Mouse (Mus musculus) embryonic facial prominence, embryonic 13.5 days (tissue): ENCODE data around the gene Gm12248. TPM values are rescaled to one million over a fixed set of nuclear protein-coding genes. Genes with fewer than 3 reads are reported as not detected.
A peak's percentile ranks its signal among the peaks of the same experiment; 100 is the strongest.

Experiments
- ATAC-seq: fragments of 200-750 bp; cut with Nextera tagmentation; 2 replicates; pipeline ENCODE4 v1.8.0; 2017; ENCODE audit warnings: low read depth; ENCODE audit not compliant: insufficient number of reproducible peaks, insufficient read depth, low FRiP score, low TSS enrichment
- H3K27ac ChIP-seq: fragments of 300-500 bp; sonication (generic); 2 replicates; pipeline ENCODE4 v1.5.1; 2015; ENCODE audit warnings: moderate library complexity, mild to moderate bottlenecking, inconsistent platforms
- H3K27me3 ChIP-seq: fragments of 300-500 bp; sonication (generic); 2 replicates; pipeline ENCODE4 v1.6.1; 2015; ENCODE audit warnings: mild to moderate bottlenecking, inconsistent platforms
- H3K36me3 ChIP-seq: fragments of 300-500 bp; sonication (generic); 2 replicates; pipeline ENCODE4 v1.6.1; 2015; ENCODE audit warnings: mild to moderate bottlenecking, inconsistent platforms
- H3K4me1 ChIP-seq: fragments of 300-500 bp; sonication (generic); 2 replicates; pipeline ENCODE4 v1.6.1; 2015; ENCODE audit warnings: inconsistent platforms
- H3K4me2 ChIP-seq: fragments of 300-500 bp; sonication (generic); 2 replicates; pipeline ENCODE4 v1.6.1; 2015; ENCODE audit warnings: moderate library complexity, mild to moderate bottlenecking, inconsistent platforms
- H3K4me3 ChIP-seq: fragments of 300-500 bp; sonication (generic); 2 replicates; pipeline ENCODE4 v1.5.1; 2015; ENCODE audit warnings: mild to moderate bottlenecking, inconsistent platforms
- H3K9ac ChIP-seq: fragments of 300-500 bp; sonication (generic); 2 replicates; pipeline ENCODE4 v1.6.1; 2015; ENCODE audit warnings: mild to moderate bottlenecking, inconsistent platforms
- H3K9me3 ChIP-seq: fragments of 300-500 bp; sonication (generic); 2 replicates; pipeline ENCODE4 v1.6.1; 2016; ENCODE audit warnings: inconsistent platforms
- WGBS: fragments of 180-500 bp; shearing (Covaris S2); methylation state at CpG from one replicate; pipeline ENCODE4 v1.1.7; 2015; ENCODE audit warnings: mixed read lengths; 5-methylcytosine and 5-hydroxymethylcytosine counted together
- polyA plus RNA-seq: library from polyadenylated mRNA; unstranded; fragments of >200 nt; fragmentation: Nextera tagmentation; extraction: Ambion mirVana; gene quantifications from 2 replicates; pipeline ENCODE4 v1.2.1, GENCODE M21; 2015

Gene Gm12248
- polyA plus RNA-seq, 1 experiment from 2014 or later, result not detected

- ATAC-seq, result no peak
- WGBS, result 91% methylated on average over 9 of the region's 9 CpGs
- no peaks in the 10 kb centered on the region for H3K4me1 ChIP-seq
Observed at GRCm38 (mm10) chr11:58121351-58121750, 28.4 kb upstream of the Gm12248 start.

GRCm38 (mm10) chr11:58120655-58121054 is 27.7 kb upstream of the Gm12248 start:
- no peak for ATAC-seq
- whole genome bisulfite sequencing, result 69% methylated on average over 3 of the region's 3 CpGs
- no peaks in the 10 kb centered on the region for H3K27me3 ChIP-seq
- H3K9ac ChIP-seq, result no peak overlapping the region
- no peak overlapping the region for H3K4me2 ChIP-seq
- H3K27ac ChIP-seq, result no peak overlapping the region
- peaks cover 95% of the 10 kb centered on the region for H3K36me3 ChIP-seq
- no peaks in the 10 kb centered on the region for H3K4me1 ChIP-seq
- no peak overlapping the region for H3K4me3 ChIP-seq
- H3K9me3 ChIP-seq, result no peaks in the 10 kb centered on the region

More at GRCm38 (mm10) chr11:58121351-58121750, 28.4 kb upstream of the Gm12248 start:
- no peak overlapping the region for H3K4me3 ChIP-seq
- no peak overlapping the region for H3K9ac ChIP-seq
- H3K9me3 ChIP-seq, result no peaks in the 10 kb centered on the region
- H3K36me3 ChIP-seq, result peaks cover 95% of the 10 kb centered on the region
- H3K27ac ChIP-seq, result no peak overlapping the region
- no peak overlapping the region for H3K4me2 ChIP-seq
- H3K27me3 ChIP-seq, result no peaks in the 10 kb centered on the region

- ATAC-seq, result no peak
- WGBS, result 92% methylated on average over 10 of the region's 10 CpGs
- H3K9ac ChIP-seq, result no peak overlapping the region
Observed at GRCm38 (mm10) chr11:58117044-58117652, 24.2 kb upstream of the Gm12248 start.

GRCm38 (mm10) chr11:58116560-58116959 is 23.6 kb upstream of the Gm12248 start:
- 85% methylated on average over 1 of the region's 1 CpGs for WGBS
- Histone ChIP-seq H3K4me2 (no peak overlapping the region), H3K27ac (no peak overlapping the region), H3K4me3 (no peak overlapping the region), H3K9ac (no peak overlapping the region), H3K36me3 (peaks cover 96% of the 10 kb centered on the region), H3K4me1 (no peaks in the 10 kb centered on the region), H3K27me3 (no peaks in the 10 kb centered on the region), H3K9me3 (no peaks in the 10 kb centered on the region)
- no peak for ATAC-seq

More at GRCm38 (mm10) chr11:58117044-58117652, 24.2 kb upstream of the Gm12248 start:
- Histone ChIP-seq H3K4me1 (no peaks in the 10 kb centered on the region), H3K27ac (no peak overlapping the region), H3K9me3 (no peaks in the 10 kb centered on the region), H3K4me2 (no peak overlapping the region), H3K36me3 (peaks cover 96% of the 10 kb centered on the region), H3K27me3 (no peaks in the 10 kb centered on the region), H3K4me3 (no peak overlapping the region)

DNA sequence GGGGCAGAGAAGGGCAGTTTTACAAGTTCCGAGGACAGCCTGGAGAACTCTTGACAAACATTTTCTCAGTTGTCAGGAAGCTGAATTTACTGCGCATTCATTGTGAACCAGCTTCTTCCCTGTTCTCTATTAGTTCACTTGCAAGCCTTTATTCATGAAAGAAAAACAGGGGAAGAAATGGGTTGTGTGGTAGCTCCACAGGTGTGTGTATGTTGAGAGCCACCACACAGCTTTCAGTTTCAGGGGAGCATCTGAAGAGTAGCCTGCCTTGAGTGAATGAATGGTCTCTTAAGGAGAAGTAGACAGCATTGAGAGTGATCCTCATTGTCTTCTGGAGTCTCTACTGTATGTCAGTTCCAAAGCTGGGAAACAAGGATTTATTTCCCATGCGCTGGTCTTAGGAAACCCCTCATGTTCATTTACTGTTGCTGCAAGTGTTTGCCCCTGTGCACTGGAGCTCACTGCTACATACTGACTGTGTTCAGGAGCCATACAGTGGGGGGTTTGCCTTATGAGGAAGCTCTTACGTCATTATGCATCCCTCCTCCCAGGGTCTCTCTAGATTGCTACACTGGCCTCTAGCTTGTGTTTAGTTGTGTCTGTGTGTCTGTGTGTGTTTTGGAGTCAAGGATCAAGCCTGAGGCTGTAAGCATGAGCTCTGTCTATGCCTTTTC is 14.9 kb upstream of the Gm12248 start:
- H3K9me3 ChIP-seq, result no peaks in the 10 kb centered on the region
- no peak overlapping the region for H3K4me3 ChIP-seq
- WGBS, result 86% methylated on average over 4 of the region's 4 CpGs
- no peak overlapping the region for H3K9ac ChIP-seq
- ATAC-seq, result no peak
- H3K4me2 ChIP-seq, result no peak overlapping the region
- H3K27me3 ChIP-seq, result no peaks in the 10 kb centered on the region
- peaks cover 23% of the 10 kb centered on the region for H3K4me1 ChIP-seq
- no peak overlapping the region for H3K27ac ChIP-seq
- peaks cover 33% of the 10 kb centered on the region for H3K36me3 ChIP-seq

- H3K4me1 ChIP-seq, result peaks cover 24% of the 10 kb centered on the region
- ATAC-seq, result no peak
- H3K4me2 ChIP-seq, result no peak overlapping the region
- no peak overlapping the region for H3K4me3 ChIP-seq
- H3K9ac ChIP-seq, result no peak overlapping the region
- H3K27ac ChIP-seq, result no peak overlapping the region
- WGBS, result 49% methylated on average over 3 of the region's 3 CpGs
- H3K9me3 ChIP-seq, result no peaks in the 10 kb centered on the region
- no peaks in the 10 kb centered on the region for H3K27me3 ChIP-seq
- H3K36me3 ChIP-seq, result peaks cover 26% of the 10 kb centered on the region
Observed at GRCm38 (mm10) chr11:58107009-58107408, 14.1 kb upstream of the Gm12248 start.

DNA sequence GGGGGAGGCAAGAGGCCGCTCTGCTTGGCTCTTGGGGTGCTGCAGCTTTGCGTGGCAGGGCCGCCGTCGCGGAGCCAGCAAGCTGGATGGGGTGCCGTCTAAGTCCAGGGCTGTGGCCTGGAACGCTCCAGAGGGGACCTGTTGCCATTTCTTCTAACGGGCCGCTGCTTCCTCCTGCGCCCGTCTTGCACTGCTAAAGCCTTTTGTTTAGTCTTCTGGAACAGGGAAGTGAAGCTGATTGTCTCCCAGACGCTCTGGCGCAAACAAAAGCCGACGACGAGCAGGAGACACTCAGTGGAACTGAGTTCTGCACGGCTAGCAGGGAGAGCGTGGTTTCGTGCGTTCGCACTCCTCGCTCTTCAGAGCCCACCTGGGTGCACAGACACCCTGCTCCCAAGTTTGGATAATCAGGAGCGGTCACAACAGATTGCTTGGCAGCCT is 11.4 kb upstream of the Gm12248 start:
- Histone ChIP-seq H3K9me3 (no peaks in the 10 kb centered on the region), H3K36me3 (no peaks in the 10 kb centered on the region; the same call in 1 of the 2 replicates), H3K27me3 (no peaks in the 10 kb centered on the region), H3K9ac (peak overlapping the region; percentile 96), H3K4me2 (peak overlapping the region; percentile 72), H3K4me3 (peak overlapping the region; percentile 96), H3K27ac (peak overlapping the region; percentile 87), H3K4me1 (peaks cover 24% of the 10 kb centered on the region)
- WGBS, result under 1% methylated on average over 24 of the region's 24 CpGs
- ATAC-seq, result peak; percentile 5; the same call in 1 of the 2 replicates

DNA sequence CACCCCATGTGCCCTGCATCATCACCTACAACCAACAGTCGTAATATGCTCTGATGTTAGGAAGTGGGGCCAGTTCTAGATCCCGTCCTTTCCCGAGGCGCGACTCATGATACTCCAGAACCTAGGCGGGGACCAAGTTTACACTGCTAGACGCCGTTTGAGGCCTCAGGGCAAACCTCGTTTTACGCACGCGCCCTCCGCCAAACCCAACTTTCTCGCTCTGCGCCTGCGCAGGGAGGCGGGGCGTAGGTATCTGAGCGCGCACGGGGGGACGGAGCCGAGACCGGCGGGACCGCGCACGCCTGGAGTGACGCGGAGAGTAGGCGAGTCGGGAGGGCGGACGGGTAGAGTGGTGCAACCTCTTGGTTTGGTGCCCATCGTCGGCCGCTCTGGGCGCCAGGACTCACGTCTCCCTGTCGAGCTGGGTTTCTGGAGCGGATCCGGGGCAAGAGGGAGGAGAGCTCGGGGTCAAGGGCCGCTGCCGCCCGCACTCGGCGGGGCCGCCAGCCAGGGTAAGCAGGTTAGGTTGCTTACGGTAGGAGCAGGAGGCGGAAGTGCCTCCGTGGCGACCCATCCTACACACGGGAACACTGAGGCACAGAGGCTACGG is 10.9 kb upstream of the Gm12248 start, which contains the start of gene Cnot8:
Cnot8 (plus strand) TSS at position 457 of the 610 bp plus-strand sequence.
- WGBS, result under 1% methylated on average over 55 of the region's 55 CpGs
- Histone ChIP-seq H3K36me3 (no peaks in the 10 kb centered on the region), H3K9me3 (no peaks in the 10 kb centered on the region), H3K4me3 (peak within 1 kb of the TSS; percentile 96), H3K27me3 (peaks cover 3% of the 10 kb centered on the region; the same call in 1 of the 2 replicates), H3K9ac (peak within 1 kb of the TSS; percentile 96), H3K4me1 (peaks cover 24% of the 10 kb centered on the region), H3K27ac (peak within 1 kb of the TSS; percentile 87), H3K4me2 (peak within 1 kb of the TSS; percentile 72)
- ATAC-seq, result peak; percentile 98

DNA sequence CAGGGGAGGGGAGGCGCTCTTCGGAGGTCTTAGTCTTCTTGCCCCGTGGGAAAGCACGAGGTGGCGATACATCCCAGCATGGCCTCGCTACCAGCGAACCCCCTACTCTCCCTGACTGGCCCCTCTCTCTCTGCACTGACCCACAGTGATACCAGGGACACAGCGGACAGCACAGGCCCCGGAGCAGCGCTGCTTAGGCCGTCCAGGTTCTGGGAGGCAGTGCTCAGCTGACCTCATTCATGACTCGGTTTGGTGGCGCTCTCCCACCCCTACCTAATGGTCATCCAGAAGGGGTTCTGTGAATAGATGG is 10.4 kb upstream of the Gm12248 start:
- peak overlapping the region; percentile 87 for H3K27ac ChIP-seq
- WGBS, result 51% methylated on average over 13 of the region's 13 CpGs
- no peaks in the 10 kb centered on the region for H3K36me3 ChIP-seq
- ATAC-seq, result peak; percentile 23; the same call in 1 of the 2 replicates
- peaks cover 24% of the 10 kb centered on the region for H3K4me1 ChIP-seq
- no peaks in the 10 kb centered on the region for H3K9me3 ChIP-seq
- H3K4me3 ChIP-seq, result peak overlapping the region; percentile 96
- H3K27me3 ChIP-seq, result peaks cover 8% of the 10 kb centered on the region
- H3K9ac ChIP-seq, result peak overlapping the region; percentile 72
- peak overlapping the region; percentile 72 for H3K4me2 ChIP-seq

- no peak for ATAC-seq
- Histone ChIP-seq H3K4me1 (peaks cover 23% of the 10 kb centered on the region), H3K9ac (peak overlapping the region; percentile 72), H3K27me3 (peaks cover 13% of the 10 kb centered on the region), H3K27ac (peak overlapping the region; percentile 87; the same call in 1 of the 2 replicates), H3K4me2 (peak overlapping the region; percentile 72), H3K9me3 (no peaks in the 10 kb centered on the region), H3K36me3 (no peaks in the 10 kb centered on the region), H3K4me3 (peak overlapping the region; percentile 96)
- 83% methylated on average over 9 of the region's 9 CpGs for WGBS
Observed at GRCm38 (mm10) chr11:58102581-58103343, 9.8 kb upstream of the Gm12248 start.

GRCm38 (mm10) chr11:58102146-58102545 is 9.2 kb upstream of the Gm12248 start:
- H3K4me1 ChIP-seq, result peaks cover 20% of the 10 kb centered on the region
- H3K27ac ChIP-seq, result no peak overlapping the region
- H3K27me3 ChIP-seq, result peaks cover 19% of the 10 kb centered on the region
- no peak overlapping the region for H3K4me2 ChIP-seq
- ATAC-seq, result no peak
- no peaks in the 10 kb centered on the region for H3K9me3 ChIP-seq
- 86% methylated on average over 3 of the region's 3 CpGs for WGBS
- H3K4me3 ChIP-seq, result no peak overlapping the region
- no peak overlapping the region for H3K9ac ChIP-seq
- no peaks in the 10 kb centered on the region for H3K36me3 ChIP-seq
